Comparison of ENCODE assay signal across 9 mouse cellular contexts in the genomic region with DNA sequence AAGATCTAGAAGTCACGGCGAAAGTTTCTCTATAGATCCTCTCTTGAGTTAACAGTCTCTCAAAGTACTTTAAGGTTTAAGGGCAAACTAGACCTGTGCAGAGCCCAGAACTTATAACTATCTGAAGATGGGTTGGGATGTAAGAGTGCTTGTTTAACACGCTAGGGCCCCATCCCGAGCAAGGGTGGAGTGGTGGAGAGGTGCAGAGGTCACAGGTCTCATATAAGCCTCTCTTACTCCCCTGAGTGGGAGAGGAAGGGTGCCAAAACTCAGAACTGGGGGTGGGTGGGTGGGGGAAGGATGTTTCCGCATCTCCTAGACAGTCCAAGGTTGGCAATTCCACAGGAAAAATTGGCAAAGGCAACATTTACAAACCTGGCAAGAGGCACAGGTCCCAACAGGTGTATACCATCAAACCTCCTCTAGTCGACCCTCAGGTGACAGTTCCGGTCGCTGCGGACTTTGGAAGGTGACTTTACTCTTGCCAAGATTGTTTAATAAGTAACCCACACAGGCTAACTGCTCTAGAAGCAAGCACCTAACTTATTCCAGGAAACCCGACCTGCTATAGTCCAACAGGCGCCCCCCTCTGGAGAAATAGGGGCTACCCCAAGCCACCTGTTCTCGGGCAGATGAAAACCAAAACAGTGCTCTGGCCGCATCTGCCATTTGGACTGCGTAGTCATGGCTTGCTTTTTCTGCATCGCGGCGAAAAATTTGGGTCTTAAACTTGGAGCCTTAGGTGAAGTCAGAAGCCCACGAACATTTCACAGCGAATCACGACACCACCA. TPM values are rescaled to one million over a fixed set of nuclear protein-coding genes. Genes with fewer than 3 reads are reported as not detected.
DNase-seq lines count a peak whose midpoint lies in the region; ATAC-seq and TF ChIP-seq lines count a peak whose summit lies in the region.
"Had no signal": no experiment of that assay in that cellular context is flagged by ENCODE, and none has a peak within 500 bp of the region (broad histone marks: within the 10 kb centered on the region; RNA-seq: fewer than 3 reads in every experiment).

No protein-coding gene starts in this region.

- H3K27me3 ChIP-seq in forebrain, embryonic 13.5 days, result peaks cover 6% of the 10 kb centered on the region; the same call in 1 of the 2 replicates
- H3K27me3 ChIP-seq in lung, embryonic 14.5 days (ENCODE audit: insufficient read depth, low read length), result no peaks in the 10 kb centered on the region
- peaks cover 6% of the 10 kb centered on the region; the same call in 1 of the 2 replicates for H3K27me3 ChIP-seq in neural tube, embryonic 15.5 days (replicated peaks)

- peak overlapping the region; percentile 70 for H3K9ac ChIP-seq in forebrain, embryonic 13.5 days
- peak overlapping the region; percentile 66 for H3K9ac ChIP-seq in lung, embryonic 14.5 days
- peak overlapping the region; percentile 54; the same call in 1 of the 2 replicates for H3K9ac ChIP-seq in neural tube, embryonic 15.5 days (replicated peaks)

- TF ChIP-seq CTCF in lung, embryonic 14.5 days (IDR thresholded peaks at IDR 0.05; ENCODE audit: low read depth), result peak; percentile 53

- peak; percentile 18 for ATAC-seq in CD4-positive, CD25-positive, alpha-beta regulatory T cell, adult 4 months
- ATAC-seq in forebrain, embryonic 13.5 days, result no peak
- ATAC-seq in lung, embryonic 14.5 days (ENCODE audit: insufficient read depth), result peak; percentile 13; the same call in 1 of the 2 replicates
- ATAC-seq in neural tube, embryonic 15.5 days (ENCODE audit: low FRiP score), result no peak

- H3K4me3 ChIP-seq in forebrain, embryonic 13.5 days, result peak overlapping the region; percentile 56
- peak overlapping the region; percentile 63 for H3K4me3 ChIP-seq in lung, embryonic 14.5 days (ENCODE audit: low read depth, low read length)
- peak overlapping the region; percentile 51 for H3K4me3 ChIP-seq in neural tube, embryonic 15.5 days (replicated peaks)

- H3K4me2 ChIP-seq in forebrain, embryonic 13.5 days, result peak overlapping the region; percentile 79
- H3K4me2 ChIP-seq in lung, embryonic 14.5 days, result peak overlapping the region; percentile 83
- H3K4me2 ChIP-seq in neural tube, embryonic 15.5 days, result peak overlapping the region; percentile 97

- H3K36me3 ChIP-seq in forebrain, embryonic 13.5 days (ENCODE audit: poor library complexity, severe bottlenecking), result no peaks in the 10 kb centered on the region
- no peaks in the 10 kb centered on the region for H3K36me3 ChIP-seq in lung, embryonic 14.5 days (ENCODE audit: insufficient read depth)
- no peaks in the 10 kb centered on the region for H3K36me3 ChIP-seq in neural tube, embryonic 15.5 days

- DNase-seq in ZHBTc4 (ENCODE audit: low read depth, low spot score), result peak; percentile 80
- DNase-seq in kidney, adult 18-20 months, result peak; percentile 88
- DNase-seq in lung, embryonic 14.5 days, result peak; percentile 74
- no peak for DNase-seq in frontal cortex, postnatal 14 days (ENCODE audit: low spot score in 2 of 2)
- no peak for DNase-seq in cerebellum, adult 18-20 months

- H3K9me3 ChIP-seq in forebrain, embryonic 13.5 days (replicated peaks), result no peaks in the 10 kb centered on the region
- no peaks in the 10 kb centered on the region for H3K9me3 ChIP-seq in lung, embryonic 14.5 days (ENCODE audit: low read depth, low read length)
- no peaks in the 10 kb centered on the region for H3K9me3 ChIP-seq in neural tube, embryonic 15.5 days (replicated peaks)

- H3K4me1 ChIP-seq in forebrain, embryonic 13.5 days, result peaks cover 15% of the 10 kb centered on the region
- no peaks in the 10 kb centered on the region for H3K4me1 ChIP-seq in lung, embryonic 14.5 days (ENCODE audit: insufficient read depth)
- peaks cover 18% of the 10 kb centered on the region for H3K4me1 ChIP-seq in neural tube, embryonic 15.5 days

- 26% methylated on average over 20 of the region's 20 CpGs for WGBS in forebrain, embryonic 13.5 days
- 13% methylated on average over 20 of the region's 20 CpGs for whole genome bisulfite sequencing in lung, embryonic 14.5 days
- WGBS in neural tube, embryonic 15.5 days, result 26% methylated on average over 20 of the region's 20 CpGs

- 0 out of 2 replicates have a peak overlapping the region, but pooled peaks have one; percentile 73 for H3K27ac ChIP-seq in forebrain, embryonic 13.5 days
- peak overlapping the region; percentile 90 for H3K27ac ChIP-seq in lung, embryonic 14.5 days (ENCODE audit: low read depth)
- no peak overlapping the region for H3K27ac ChIP-seq in neural tube, embryonic 15.5 days (replicated peaks)

RNA-seq across cellular contexts. Expression of a gene that starts 2.0 kb away (rescaled TPM):
- polyA plus RNA-seq in CD4-positive, CD25-positive, alpha-beta regulatory T cell, adult 4 months (2017; shearing (Covaris generic)), result 1 to 10 TPM; 5.8 to 6.5 TPM
- 12.4 and 12.6 TPM in 2 replicates for polyA plus RNA-seq in forebrain, embryonic 13.5 days (2015; fragmentation: Nextera tagmentation; extraction: Ambion mirVana)
- 14.0 and 14.9 TPM in 2 replicates for polyA plus RNA-seq in lung, embryonic 14.5 days (2014; fragmentation: Nextera tagmentation; extraction: Ambion mirVana)
- 3.7 and 6.8 TPM in 2 replicates for polyA plus RNA-seq in neural tube, embryonic 15.5 days (2015; fragmentation: Nextera tagmentation; extraction: Ambion mirVana)

RNA-seq across cellular contexts. Expression of a gene that starts 3.5 kb away (rescaled TPM):
- under 1 TPM in 1 of 2 experiments, not detected in 1; 0.69 TPM for polyA plus RNA-seq in CD4-positive, CD25-positive, alpha-beta regulatory T cell, adult 4 months (2017; shearing (Covaris generic))
- polyA plus RNA-seq in forebrain, embryonic 13.5 days (2015; fragmentation: Nextera tagmentation; extraction: Ambion mirVana), result 0.30 TPM in 1 of 2 replicates, not detected in the other
- polyA plus RNA-seq in lung, embryonic 14.5 days (2014; fragmentation: Nextera tagmentation; extraction: Ambion mirVana), result 0.32 and 0.39 TPM in 2 replicates
- not detected in 2 replicates for polyA plus RNA-seq in neural tube, embryonic 15.5 days (2015; fragmentation: Nextera tagmentation; extraction: Ambion mirVana)
- polyA plus RNA-seq: gonadal fat pad, adult 2 months had no signal

Comparison
In these comparisons a context has a peak if more than half of its experiments do, and no peak if none do; other contexts are left out.
1. ATAC-seq: peak in CD4-positive, CD25-positive, alpha-beta regulatory T cell, adult 4 months (single experiment) and lung, embryonic 14.5 days (single experiment); none in forebrain, embryonic 13.5 days (single experiment) and neural tube, embryonic 15.5 days (single experiment).
2. DNase-seq: peak in ZHBTc4 (single experiment), kidney, adult 18-20 months (single experiment) and lung, embryonic 14.5 days (single experiment); none in frontal cortex, postnatal 14 days (0 of 2) and cerebellum, adult 18-20 months (0 of 2).
3. Peak in every context shown above with its lines, with median percentiles within 50 percentile points of each other: H3K4me2 ChIP-seq, H3K4me3 ChIP-seq and H3K9ac ChIP-seq.